Mouse (Mus musculus) kidney, postnatal 0 days (tissue): Measurements from ENCODE around the gene Aknad1. TPM values are rescaled to one million over a fixed set of nuclear protein-coding genes. Genes with fewer than 3 reads are reported as not detected.

Experiments
- ATAC-seq: fragments of 200-750 bp; cut with Nextera tagmentation; replicated peaks from 2 replicates; pipeline ENCODE4 v1.8.0; 2017; ENCODE audit warnings: low read depth, moderate number of reproducible peaks, moderate TSS enrichment, moderate library complexity; ENCODE audit not compliant: low FRiP score
- DNase-seq: peaks from one replicate; pipeline ENCODE4 v3.0.0-alpha.2; 2016; ENCODE audit warnings: low spot score
- H3K27ac ChIP-seq: fragments of 300-500 bp; sonication (generic); 2 replicates; pipeline ENCODE4 v1.5.1; 2014; ENCODE audit warnings: mild to moderate bottlenecking
- H3K27me3 ChIP-seq: fragments of 300-500 bp; sonication (generic); 2 replicates; pipeline ENCODE4 v1.6.1; 2014; ENCODE audit warnings: low read length, mixed read lengths; ENCODE audit not compliant: insufficient read depth
- H3K36me3 ChIP-seq: fragments of 300-500 bp; sonication (generic); 2 replicates; pipeline ENCODE4 v1.6.1; 2014; ENCODE audit warnings: low read length, mixed read lengths; ENCODE audit not compliant: insufficient read depth
- H3K4me1 ChIP-seq: fragments of 300-500 bp; sonication (generic); replicated peaks from 2 replicates; pipeline ENCODE4 v1.6.1; 2014; ENCODE audit warnings: antibody characterized with exemption, low read length, mixed read lengths; ENCODE audit not compliant: insufficient read depth
- H3K4me2 ChIP-seq: fragments of 300-500 bp; sonication (generic); 2 replicates; pipeline ENCODE4 v1.6.1; 2014; ENCODE audit warnings: mild to moderate bottlenecking, low read length, moderate library complexity, mixed read lengths
- H3K4me3 ChIP-seq: fragments of 300-500 bp; sonication (generic); replicated peaks from 2 replicates; pipeline ENCODE4 v1.5.1; 2014; ENCODE audit warnings: low read depth, low read length
- H3K9ac ChIP-seq: fragments of 300-500 bp; sonication (generic); 2 replicates; pipeline ENCODE4 v1.6.1; 2014; ENCODE audit warnings: low read depth, low read length
- H3K9me3 ChIP-seq: fragments of 300-500 bp; sonication (generic); replicated peaks from 2 replicates; pipeline ENCODE4 v1.6.1; 2016; ENCODE audit warnings: low read length, inconsistent platforms, mixed read lengths
- CTCF ChIP-seq: IDR thresholded peaks from 2 replicates; pipeline ENCODE4 v1.5.1; 2016; ENCODE audit warnings: antibody characterized with exemption, low read depth, mild to moderate bottlenecking, moderate library complexity
- WGBS: fragments of 180-500 bp; shearing (Covaris S2); extraction: QIAGEN DNeasy Blood & Tissue Kit; methylation state at CpG from one replicate; pipeline ENCODE4 v1.1.7; 2014; 5-methylcytosine and 5-hydroxymethylcytosine counted together
- polyA plus RNA-seq: library from polyadenylated mRNA; unstranded; fragments of >200 nt; fragmentation: Nextera tagmentation; extraction: Ambion mirVana; gene quantifications from 2 replicates; pipeline ENCODE4 v1.2.1, GENCODE M21; 2015

Gene Aknad1
- polyA plus RNA-seq, 1 experiment from 2014 or later = not detected

DNA sequence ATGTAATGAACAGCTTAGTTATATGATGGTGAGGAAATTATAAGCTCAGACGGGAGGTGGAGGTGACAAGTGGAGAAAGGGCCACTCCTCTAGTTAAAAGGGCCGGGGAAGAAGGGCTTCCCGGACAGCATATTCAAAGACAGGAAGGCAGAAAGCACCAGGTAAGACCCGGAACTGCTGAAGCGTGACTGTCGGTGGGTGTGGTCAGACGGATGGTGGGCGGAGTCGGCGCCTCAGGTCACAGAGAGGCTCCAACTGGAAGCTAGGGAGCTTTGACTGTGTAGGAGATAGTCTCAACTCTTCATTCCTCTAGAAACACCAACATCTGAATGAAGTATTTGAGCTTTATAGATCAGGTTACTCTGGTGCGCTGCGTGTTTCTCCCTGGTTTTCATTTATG lies 9.1 kb upstream of the Aknad1 start:
- H3K9me3 ChIP-seq = no peaks in the 10 kb centered on the region
- H3K4me1 ChIP-seq = no peaks in the 10 kb centered on the region
- H3K9ac ChIP-seq = no peak overlapping the region
- ATAC-seq = no peak
- no peaks in the 10 kb centered on the region for H3K27me3 ChIP-seq
- 31% methylated on average over 12 of the region's 12 CpGs for WGBS
- no peak for TF ChIP-seq CTCF
- no peak for DNase-seq
- H3K36me3 ChIP-seq = no peaks in the 10 kb centered on the region
- H3K4me2 ChIP-seq = no peak overlapping the region
- H3K27ac ChIP-seq = no peak overlapping the region
- H3K4me3 ChIP-seq = no peak overlapping the region

DNA sequence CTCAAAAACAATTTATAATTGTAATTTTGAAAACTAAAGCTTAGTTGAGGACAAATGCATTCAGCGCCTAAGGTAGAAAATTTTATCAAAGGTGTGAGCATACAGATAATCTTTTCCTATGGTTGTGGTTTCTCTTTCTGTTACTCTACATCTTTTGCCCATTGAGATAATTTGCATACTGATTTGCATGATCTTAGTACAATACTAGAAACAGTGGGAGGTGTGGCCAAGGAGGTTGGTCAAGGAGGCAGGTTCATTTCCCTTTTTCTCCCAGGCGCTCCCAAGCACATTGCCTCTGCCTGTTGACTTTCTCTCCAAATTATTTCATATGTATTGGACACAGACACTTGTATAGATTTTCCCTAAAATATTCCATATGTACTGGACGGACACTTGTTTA lies 1.7 kb upstream of the Aknad1 start:
- DNase-seq (no peak), ATAC-seq (no peak)
- H3K9ac ChIP-seq = no peak overlapping the region
- H3K36me3 ChIP-seq = no peaks in the 10 kb centered on the region
- H3K9me3 ChIP-seq = no peaks in the 10 kb centered on the region
- no peak overlapping the region for H3K27ac ChIP-seq
- no peaks in the 10 kb centered on the region for H3K4me1 ChIP-seq
- no peaks in the 10 kb centered on the region for H3K27me3 ChIP-seq
- 96% methylated on average over 3 of the region's 3 CpGs for WGBS
- no peak overlapping the region for H3K4me2 ChIP-seq
- TF ChIP-seq CTCF = no peak
- no peak overlapping the region for H3K4me3 ChIP-seq

GRCm38 (mm10) chr3:108744060-108744459 lies 4.6 kb downstream of the Aknad1 start:
- Histone ChIP-seq H3K36me3 (no peaks in the 10 kb centered on the region), H3K27me3 (no peaks in the 10 kb centered on the region), H3K4me2 (no peak overlapping the region), H3K27ac (no peak overlapping the region), H3K4me3 (no peak overlapping the region), H3K9me3 (no peaks in the 10 kb centered on the region), H3K4me1 (no peaks in the 10 kb centered on the region), H3K9ac (no peak overlapping the region)
- DNase-seq = no peak
- ATAC-seq = no peak
- TF ChIP-seq CTCF = no peak
- 70% methylated on average over 4 of the region's 4 CpGs for WGBS

- H3K36me3 ChIP-seq = no peaks in the 10 kb centered on the region
- no peaks in the 10 kb centered on the region for H3K27me3 ChIP-seq
- 48% methylated on average over 6 of the region's 6 CpGs for WGBS
- no peak overlapping the region for H3K9ac ChIP-seq
- ATAC-seq = no peak
- no peak overlapping the region for H3K4me3 ChIP-seq
- TF ChIP-seq CTCF = no peak
- no peaks in the 10 kb centered on the region for H3K4me1 ChIP-seq
- H3K9me3 ChIP-seq = no peaks in the 10 kb centered on the region
- no peak overlapping the region for H3K27ac ChIP-seq
- H3K4me2 ChIP-seq = no peak overlapping the region
- DNase-seq = peak; percentile 27
Observed at GRCm38 (mm10) chr3:108751061-108751460, 11.6 kb downstream of the Aknad1 start.

GRCm38 (mm10) chr3:108751691-108752090 lies 12.2 kb downstream of the Aknad1 start:
- no peaks in the 10 kb centered on the region for H3K27me3 ChIP-seq
- H3K4me3 ChIP-seq = no peak overlapping the region
- no peak overlapping the region for H3K27ac ChIP-seq
- TF ChIP-seq CTCF = no peak
- no peaks in the 10 kb centered on the region for H3K9me3 ChIP-seq
- WGBS = 86% methylated on average over 6 of the region's 6 CpGs
- no peak overlapping the region for H3K9ac ChIP-seq
- DNase-seq (no peak), ATAC-seq (no peak)
- H3K4me1 ChIP-seq = no peaks in the 10 kb centered on the region
- no peak overlapping the region for H3K4me2 ChIP-seq
- no peaks in the 10 kb centered on the region for H3K36me3 ChIP-seq

DNA sequence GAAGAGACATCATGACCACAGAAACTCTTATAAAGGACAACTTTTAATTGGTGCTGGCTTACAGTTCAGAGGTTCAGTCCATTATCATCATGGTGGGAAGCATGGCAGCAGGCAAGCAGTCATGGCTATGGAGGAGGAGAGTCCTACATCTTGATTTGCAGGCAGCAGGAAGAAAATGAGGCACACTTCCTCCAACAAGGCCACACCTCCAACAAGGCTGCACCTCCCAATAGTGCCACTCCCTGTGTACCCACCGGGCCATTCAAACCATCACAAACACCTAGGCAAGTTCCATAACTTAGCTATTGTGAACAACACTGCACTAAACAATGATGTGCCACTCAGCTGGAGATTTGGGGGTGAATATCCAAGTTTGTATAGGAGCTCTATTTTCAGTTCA lies 15.1 kb downstream of the Aknad1 start:
- no peak for DNase-seq
- WGBS = 83% methylated on average over 1 of the region's 1 CpGs
- no peaks in the 10 kb centered on the region for H3K36me3 ChIP-seq
- H3K4me3 ChIP-seq = no peak overlapping the region
- H3K4me1 ChIP-seq = no peaks in the 10 kb centered on the region
- no peak overlapping the region for H3K27ac ChIP-seq
- H3K9me3 ChIP-seq = no peaks in the 10 kb centered on the region
- no peak for ATAC-seq
- no peak overlapping the region for H3K4me2 ChIP-seq
- no peak for TF ChIP-seq CTCF
- 0 out of 2 replicates have a peak, but pooled peaks cover 4% of the 10 kb centered on the region for H3K27me3 ChIP-seq
- no peak overlapping the region for H3K9ac ChIP-seq

GRCm38 (mm10) chr3:108755542-108755941 lies 16.1 kb downstream of the Aknad1 start:
- 83% methylated on average over 2 of the region's 2 CpGs for WGBS
- no peak overlapping the region for H3K27ac ChIP-seq
- 0 out of 2 replicates have a peak, but pooled peaks cover 4% of the 10 kb centered on the region for H3K27me3 ChIP-seq
- H3K4me3 ChIP-seq = no peak overlapping the region
- no peaks in the 10 kb centered on the region for H3K36me3 ChIP-seq
- H3K9me3 ChIP-seq = no peaks in the 10 kb centered on the region
- ATAC-seq (no peak), DNase-seq (no peak)
- TF ChIP-seq CTCF = no peak
- no peak overlapping the region for H3K4me2 ChIP-seq
- no peak overlapping the region for H3K9ac ChIP-seq
- H3K4me1 ChIP-seq = no peaks in the 10 kb centered on the region
